Mouse (Mus musculus): ENCODE results near the gene Gp9. TPM values are rescaled to one million over a fixed set of nuclear protein-coding genes. Genes with fewer than 3 reads are reported as not detected.

The Gp9 gene
- polyA plus RNA-seq, 2 experiments from 2014 or later, result not detected

DNA sequence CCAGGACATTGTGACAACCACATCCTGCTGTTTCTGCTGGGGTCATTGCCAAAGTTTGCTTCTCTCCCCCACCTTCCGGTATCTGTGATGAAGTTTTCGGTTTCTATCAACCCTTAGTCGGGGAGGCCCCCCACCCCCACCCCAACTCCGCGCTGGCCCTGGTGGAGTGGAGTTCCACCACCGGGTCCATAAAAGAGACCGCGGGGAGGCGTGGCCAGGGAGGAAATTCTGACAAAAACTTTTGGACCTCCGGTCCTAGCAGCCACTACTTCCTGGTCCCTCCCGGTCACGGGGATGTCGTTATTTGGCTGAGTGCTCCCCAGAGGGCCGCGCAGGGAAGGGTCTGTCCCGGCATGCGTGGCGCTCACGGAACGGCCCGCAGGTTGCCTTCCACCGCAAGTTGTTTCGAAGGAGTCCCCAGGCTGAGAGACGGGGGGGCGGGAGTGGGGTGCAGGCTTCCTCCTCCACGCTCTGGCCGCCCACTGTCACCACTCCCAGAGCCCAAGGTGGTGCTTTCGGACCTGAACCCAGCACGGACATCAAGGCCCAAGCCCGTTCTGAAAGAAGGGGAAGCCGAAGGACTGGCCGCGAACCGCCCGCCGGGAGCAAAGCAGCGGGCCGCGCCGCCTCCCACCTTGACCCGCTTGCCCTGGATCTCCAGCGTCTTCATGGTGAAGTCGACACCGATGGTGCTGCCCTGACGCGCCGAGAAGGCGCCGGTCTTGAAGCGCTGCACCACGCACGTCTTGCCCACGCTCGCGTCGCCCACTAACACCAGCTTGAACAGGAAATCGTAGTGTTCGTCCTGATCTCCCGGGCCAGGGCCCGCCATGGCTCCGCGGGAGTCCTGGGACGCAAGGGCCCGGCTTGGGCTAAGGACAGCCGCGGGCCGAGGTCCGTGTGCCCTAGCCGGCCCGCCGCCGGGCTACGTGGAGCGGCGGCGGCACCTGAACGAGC, 33.1 kb downstream of the Gp9 start:
- peak; percentile 68 for ATAC-seq

DNA sequence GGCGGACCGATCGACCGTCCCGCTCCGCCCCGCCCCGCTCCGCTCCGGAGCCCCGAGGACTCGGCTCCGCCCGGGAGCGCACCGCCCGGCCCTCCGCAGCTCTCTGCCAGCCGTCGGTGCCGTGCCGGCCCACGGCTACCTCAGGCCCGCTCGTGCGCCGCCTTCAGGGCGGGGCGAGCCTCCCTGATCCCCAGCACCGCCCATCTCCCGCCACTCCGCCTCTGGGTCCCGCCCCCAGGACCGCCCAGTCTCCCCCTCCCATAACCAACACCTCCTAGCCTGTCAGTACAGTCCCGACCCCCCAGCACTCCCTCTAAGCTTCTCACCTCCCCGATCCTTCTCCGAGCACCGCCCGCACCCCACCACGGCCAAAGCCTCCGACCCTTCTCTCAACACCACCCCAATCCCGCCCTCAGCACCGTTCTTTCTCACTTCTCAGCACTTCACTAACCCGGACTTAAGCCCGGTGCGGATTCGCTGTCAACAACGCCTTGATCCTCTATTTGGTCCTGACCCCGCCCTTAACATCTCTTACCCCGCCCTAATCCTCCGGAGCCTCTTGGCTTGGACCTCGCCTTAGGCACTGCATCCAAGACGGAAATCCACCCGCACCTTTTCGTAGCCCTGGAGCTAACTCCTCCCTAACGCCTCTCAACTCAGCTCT, 33.9 kb downstream of the Gp9 start, which contains the start of gene Rab43:
Gene Rab43 (minus strand): TSS at position 490 of the 664 bp plus-strand sequence.
- peak; percentile 70 for ATAC-seq

DNA sequence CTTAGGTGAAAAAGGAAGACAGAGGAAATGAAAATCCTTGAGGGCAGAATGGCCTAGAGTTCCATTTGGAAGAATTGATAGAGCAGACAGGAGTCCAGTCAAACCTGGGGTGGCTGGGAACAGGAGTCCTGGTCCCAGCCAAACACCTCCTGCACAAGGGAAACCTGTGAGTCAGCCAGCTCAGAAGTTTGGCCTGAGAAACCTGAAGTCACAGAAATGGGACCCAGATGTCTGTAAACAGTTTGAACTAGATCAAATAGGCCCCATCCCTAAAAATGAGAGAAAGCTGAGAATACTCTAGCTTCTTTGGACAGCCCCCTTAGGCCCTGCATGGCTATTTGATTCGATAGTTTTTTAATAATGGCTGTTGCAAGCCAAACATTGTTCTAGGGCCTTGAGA, 34.8 kb downstream of the Gp9 start:
- no peak for ATAC-seq

DNA sequence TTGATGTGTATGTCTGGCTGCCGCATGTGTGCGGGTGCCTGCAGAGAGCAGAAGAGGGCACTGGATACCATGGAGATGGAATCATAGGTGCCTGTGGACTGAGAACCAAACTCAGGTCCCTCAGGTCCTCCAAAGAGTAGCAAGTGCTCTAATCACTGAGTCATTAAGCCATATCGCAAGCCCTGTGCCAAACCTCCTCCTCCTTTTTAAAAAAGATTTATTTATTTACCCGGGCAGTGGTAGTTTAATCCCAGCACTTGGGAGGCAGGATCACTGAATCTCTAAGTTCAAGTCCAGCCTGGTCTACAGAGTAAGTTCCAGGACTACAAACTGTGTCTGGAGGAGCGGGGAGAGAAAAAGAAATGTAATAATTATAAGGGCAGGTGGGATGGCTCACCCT, 36.6 kb downstream of the Gp9 start:
- ATAC-seq, result no peak

DNA sequence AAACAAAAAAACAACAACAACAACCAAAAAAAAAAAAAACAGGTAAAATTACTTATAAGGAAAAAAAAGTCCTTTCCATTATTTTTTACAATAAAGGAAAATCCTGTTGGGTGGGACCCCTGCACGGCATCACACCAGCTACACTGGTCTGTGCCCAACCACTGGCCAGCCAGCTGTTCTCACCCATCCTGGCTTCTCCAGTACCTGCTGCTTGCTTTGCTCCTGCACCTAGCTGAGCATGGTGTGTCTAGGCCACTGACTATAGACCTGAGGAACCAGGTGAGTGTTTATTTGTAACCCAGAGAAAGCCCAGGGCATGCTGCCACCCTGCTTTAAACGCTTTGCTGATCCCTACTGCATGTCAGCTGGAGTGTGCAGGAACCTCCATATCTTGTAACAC, 42.5 kb downstream of the Gp9 start:
- no peak for ATAC-seq

Other genes with a start within 250 kb of the Gp9 start
- 10 to 100 TPM; 76.6 to 80.0 TPM for gene Arhgap25, start 244.8 kb upstream of the Gp9 start, polyA plus RNA-seq (2017; shearing (Covaris generic))
- gene Prokr1, start 187.3 kb upstream of the Gp9 start, polyA plus RNA-seq (2017; shearing (Covaris generic)), result not detected
- gene Aplf, start 105.9 kb upstream of the Gp9 start, polyA plus RNA-seq (2017; shearing (Covaris generic)), result 1 to 10 TPM; 4.0 to 4.7 TPM
- under 1 TPM in 1 of 2 experiments, not detected in 1; 0.60 TPM for gene Efcc1, start 47.2 kb upstream of the Gp9 start, polyA plus RNA-seq (2017; shearing (Covaris generic))
- gene Rab43, start 34.1 kb downstream of the Gp9 start, polyA plus RNA-seq (2017; shearing (Covaris generic)), result 10 to 100 TPM in 1 of 2 experiments, 1 to 10 TPM in 1; 9.4 to 17.2 TPM
- 1 to 10 TPM; 2.5 to 3.6 TPM for gene Gm45140, start 57.7 kb downstream of the Gp9 start, polyA plus RNA-seq (2017; shearing (Covaris generic))
- 100 to 1,000 TPM in 1 of 2 experiments, 10 to 100 TPM in 1; 82.2 to 102 TPM for gene Isy1, start 60.7 kb downstream of the Gp9 start, polyA plus RNA-seq (2017; shearing (Covaris generic))
- 1,000 to 10,000 TPM; 1,007 to 1,067 TPM for gene Cnbp, start 73.0 kb downstream of the Gp9 start, polyA plus RNA-seq (2017; shearing (Covaris generic))
- 10 to 100 TPM; 62.2 to 64.2 TPM for gene Copg1, start 109.7 kb downstream of the Gp9 start, polyA plus RNA-seq (2017; shearing (Covaris generic))
- gene Hmces, start 135.9 kb downstream of the Gp9 start, polyA plus RNA-seq (2017; shearing (Covaris generic)), result 10 to 100 TPM; 50.1 to 55.2 TPM
- gene H1fx, start 203.6 kb downstream of the Gp9 start, polyA plus RNA-seq (2017; shearing (Covaris generic)), result not detected